Mouse (Mus musculus) right cerebral cortex, postnatal 4 days (tissue): ENCODE data around the gene Supt3.

Source experiments
- DNase-seq: peaks from one replicate; pipeline ENCODE4 v3.0.0-alpha.2; 2022

Gene Supt3

GRCm38 (mm10) chr17:44973489-44973888, 196.5 kb downstream of the Supt3 start:
- no peak for DNase-seq

- no peak for DNase-seq
Observed at GRCm38 (mm10) chr17:44977690-44978089, 200.7 kb downstream of the Supt3 start.

DNA sequence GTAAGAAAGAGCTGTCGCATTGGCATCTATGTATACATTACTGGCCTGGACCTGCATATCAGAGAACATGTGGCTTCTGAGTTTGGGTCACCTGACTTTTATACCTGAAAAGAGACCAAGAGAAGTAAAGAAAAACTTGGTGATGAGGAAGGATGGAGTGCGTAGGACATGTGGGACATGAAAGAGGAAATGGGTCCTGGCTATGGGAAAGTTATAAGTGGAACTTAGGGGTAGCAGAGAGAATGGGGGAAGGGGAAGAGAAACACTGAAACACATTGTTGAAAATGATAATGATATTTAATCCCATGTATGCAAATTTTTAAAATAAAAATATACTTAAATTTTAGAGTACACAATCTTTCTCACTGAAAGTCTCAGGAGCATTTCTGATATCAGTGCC, 211.0 kb downstream of the Supt3 start:
- DNase-seq, result no peak

GRCm38 (mm10) chr17:45003311-45003710, 226.4 kb downstream of the Supt3 start:
- DNase-seq, result no peak

GRCm38 (mm10) chr17:45004477-45005170, 227.7 kb downstream of the Supt3 start:
- DNase-seq, result no peak

DNA sequence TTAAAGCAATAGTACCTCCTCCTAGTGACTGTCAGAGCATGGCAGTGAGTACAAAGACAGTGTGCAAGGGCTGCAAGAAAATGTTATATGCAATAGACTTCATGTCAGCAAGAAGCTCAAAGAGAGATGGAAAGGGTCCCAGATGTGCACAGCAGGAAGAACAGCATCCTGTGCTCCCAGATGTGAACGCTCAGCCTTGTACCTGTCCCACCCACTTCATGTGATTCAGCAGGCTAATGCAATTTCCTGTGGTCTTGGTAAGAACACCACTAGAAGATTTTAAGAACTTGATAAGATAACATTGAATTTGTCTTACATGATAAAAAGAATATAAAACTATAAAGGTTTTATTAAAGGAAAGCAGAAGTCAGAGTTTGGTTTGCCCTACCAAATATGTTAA, 230.5 kb downstream of the Supt3 start:
- DNase-seq, result no peak

- no peak for DNase-seq
Observed at GRCm38 (mm10) chr17:45008663-45009062, 231.7 kb downstream of the Supt3 start.

DNA sequence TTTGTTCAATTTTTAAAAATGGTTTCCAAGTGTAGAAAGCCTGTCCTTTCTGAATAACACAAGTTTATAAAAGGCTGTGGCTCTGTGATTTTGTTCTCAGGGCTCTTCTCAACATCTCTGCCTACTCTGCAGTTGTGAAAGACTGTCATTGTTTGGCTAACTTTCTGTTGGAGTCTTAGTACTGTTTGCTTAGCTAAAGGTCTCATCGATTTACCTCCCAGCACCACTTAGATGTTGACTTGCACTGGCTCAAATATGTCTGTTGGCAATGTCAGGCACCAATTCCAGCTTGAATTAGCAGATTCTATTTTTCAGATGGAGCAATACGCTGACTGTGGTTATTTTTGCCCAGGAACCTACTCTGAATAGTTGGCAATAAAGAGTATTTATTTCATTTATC, 233.5 kb downstream of the Supt3 start:
- no peak for DNase-seq

DNA sequence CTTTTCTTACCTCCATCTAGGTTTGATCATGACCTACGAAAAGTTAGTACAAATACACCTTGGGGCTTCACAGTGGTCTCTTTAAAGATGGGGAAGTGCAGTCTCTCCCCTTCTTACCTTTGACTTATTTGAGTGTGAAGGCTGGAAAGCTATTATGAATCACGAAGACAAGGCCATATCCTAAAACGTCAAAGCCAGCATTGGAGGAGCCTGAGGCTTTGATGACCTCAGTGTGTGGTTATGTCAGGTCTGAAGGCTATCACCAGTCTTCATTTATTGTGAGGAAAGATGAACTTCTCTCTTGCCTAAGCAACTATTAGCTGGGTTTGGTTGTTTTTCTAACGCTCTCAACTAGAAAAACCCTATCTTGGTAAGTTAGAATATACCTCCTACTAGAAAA, 239.8 kb downstream of the Supt3 start:
- DNase-seq, result no peak

- no peak for DNase-seq
Observed at GRCm38 (mm10) chr17:45020155-45020930, 243.4 kb downstream of the Supt3 start.

DNA sequence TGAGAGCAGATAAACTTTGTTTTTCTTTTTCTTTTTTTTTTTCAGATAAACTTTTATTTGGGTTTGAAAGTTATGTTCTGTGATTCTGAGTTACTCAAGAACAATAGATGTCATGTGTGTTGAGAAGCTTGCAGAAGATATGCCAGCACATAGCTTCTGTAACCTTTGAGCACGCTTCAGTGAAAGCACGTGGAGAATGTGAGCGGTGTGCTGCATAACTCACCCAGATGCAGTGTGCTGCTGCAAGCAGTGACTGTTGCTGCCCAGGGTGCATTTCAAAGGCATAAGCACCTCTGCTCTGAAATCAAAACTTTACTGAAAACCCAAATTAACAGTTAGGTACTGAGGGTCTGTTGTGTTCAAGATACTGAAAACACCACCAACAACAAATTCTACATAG, 251.5 kb downstream of the Supt3 start:
- no peak for DNase-seq

- no peak for DNase-seq
Observed at GRCm38 (mm10) chr17:45029106-45029505, 252.2 kb downstream of the Supt3 start.

GRCm38 (mm10) chr17:45032209-45032608, 255.3 kb downstream of the Supt3 start:
- no peak for DNase-seq

- DNase-seq, result no peak
Observed at GRCm38 (mm10) chr17:45033617-45034016, 256.7 kb downstream of the Supt3 start.

GRCm38 (mm10) chr17:45041084-45041483, 264.1 kb downstream of the Supt3 start:
- DNase-seq, result no peak

- DNase-seq, result no peak
Observed at GRCm38 (mm10) chr17:45045804-45046203, 268.9 kb downstream of the Supt3 start.

DNA sequence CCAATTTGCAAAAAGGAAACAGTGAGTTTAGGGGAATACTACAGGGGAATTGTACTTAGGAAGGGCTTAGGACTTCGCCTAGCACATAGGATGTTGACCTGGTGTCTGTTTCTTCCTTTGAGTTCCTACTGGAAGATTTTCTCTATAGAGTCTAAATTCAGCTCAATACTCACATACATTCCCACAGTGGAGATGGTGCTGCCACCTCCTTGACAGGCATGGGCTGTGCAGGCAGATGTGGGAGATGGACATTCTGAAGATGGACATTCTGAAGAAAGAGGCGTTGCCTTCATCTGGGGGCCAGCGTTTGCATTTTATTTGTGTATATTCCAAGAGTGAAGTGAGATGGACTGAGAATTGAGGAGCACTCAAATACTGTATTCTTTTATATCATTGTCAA, 269.6 kb downstream of the Supt3 start:
- DNase-seq, result no peak

DNA sequence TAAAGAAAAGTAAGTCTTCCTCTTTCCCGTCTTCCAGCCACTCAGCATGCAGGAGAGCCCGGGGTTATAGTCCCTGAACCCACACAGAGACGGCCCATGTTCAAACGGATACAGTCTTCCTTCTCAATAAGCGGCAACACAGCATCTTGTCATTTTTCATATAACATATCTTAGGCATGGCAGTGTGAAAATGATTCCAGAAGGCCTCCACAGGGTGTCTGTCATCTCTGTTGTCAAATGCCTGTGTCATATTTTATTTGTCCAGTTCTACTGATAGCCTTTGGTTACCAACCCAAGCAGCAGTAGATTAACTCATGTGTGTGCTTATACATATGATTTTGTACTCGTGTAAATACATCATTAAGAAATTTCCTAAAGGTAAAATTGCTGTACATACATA, 270.3 kb downstream of the Supt3 start:
- DNase-seq, result no peak

- no peak for DNase-seq
Observed at GRCm38 (mm10) chr17:45051971-45052370, 275.0 kb downstream of the Supt3 start.

- DNase-seq, result no peak
Observed at GRCm38 (mm10) chr17:45053371-45053770, 276.4 kb downstream of the Supt3 start.

DNA sequence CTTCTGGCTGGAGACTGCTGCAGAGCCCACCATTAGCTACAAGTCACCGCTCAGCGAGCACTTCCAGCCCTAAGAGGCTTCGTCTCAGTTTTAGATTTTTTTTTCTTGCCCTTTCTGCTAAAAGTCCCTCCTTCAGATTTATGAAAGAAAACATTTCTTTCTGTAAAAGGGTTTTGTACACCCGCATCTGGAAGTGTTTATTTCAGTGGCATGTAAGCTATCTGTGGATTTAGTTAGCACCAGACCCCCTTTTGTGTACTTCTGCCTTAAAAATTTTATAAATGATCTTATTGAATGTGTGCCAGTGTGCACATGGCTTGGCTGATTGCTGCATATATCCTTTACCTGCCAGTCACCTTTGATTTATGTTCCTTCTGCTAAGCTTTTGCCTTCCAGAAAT, 277.6 kb downstream of the Supt3 start:
- DNase-seq, result no peak

GRCm38 (mm10) chr17:45056894-45057293, 279.9 kb downstream of the Supt3 start:
- no peak for DNase-seq

DNA sequence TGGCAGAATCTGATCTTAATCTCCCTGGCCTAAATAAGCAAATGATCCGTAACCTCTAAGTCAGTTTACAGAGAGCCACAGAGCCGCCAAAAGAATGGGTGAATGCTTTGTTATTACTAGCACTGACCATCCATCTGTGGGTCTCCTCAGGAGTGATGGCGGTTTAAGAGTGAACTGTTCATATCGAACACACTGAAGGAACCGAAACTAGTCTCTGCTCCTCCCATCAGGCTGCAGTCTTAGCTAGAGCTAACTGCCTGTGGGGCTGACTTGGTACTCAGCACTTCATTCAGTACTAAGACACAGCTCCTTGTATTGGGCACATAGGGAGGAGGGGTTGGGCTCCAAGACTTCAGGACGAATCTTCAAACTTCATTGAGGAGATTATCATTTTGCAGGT, 280.8 kb downstream of the Supt3 start:
- DNase-seq, result no peak

- no peak for DNase-seq
Observed at GRCm38 (mm10) chr17:45058566-45059363, 281.8 kb downstream of the Supt3 start.
